Mouse (Mus musculus) granulocyte monocyte progenitor cell, adult 5-6 weeks (primary cell): Measurements from ENCODE around the gene Fyn. TPM values are rescaled to one million over a fixed set of nuclear protein-coding genes. Genes with fewer than 3 reads are reported as not detected.

Experiments
- ATAC-seq: replicated peaks from 2 replicates; pipeline ENCODE4 v1.8.0; 2016; ENCODE audit warnings: mild to moderate bottlenecking, moderate TSS enrichment, inconsistent platforms; ENCODE audit not compliant: poor library complexity, severe bottlenecking
- total RNA-seq, 2 experiments: library from RNA; stranded (forward) in 1 of 2; stranded (reverse) in 1 of 2; fragments of 200-712, 200-1000 nt in 1 of 2; fragments of >200 nt in 1 of 2; fragmentation: Nextera tagmentation in 1 of 2; gene quantifications; 2 replicates each; pipeline ENCODE4 v1.2.3; 2014 to 2017

The Fyn gene
- total RNA-seq, 2 experiments from 2014 or later, result 5.3 to 6.6 TPM

DNA sequence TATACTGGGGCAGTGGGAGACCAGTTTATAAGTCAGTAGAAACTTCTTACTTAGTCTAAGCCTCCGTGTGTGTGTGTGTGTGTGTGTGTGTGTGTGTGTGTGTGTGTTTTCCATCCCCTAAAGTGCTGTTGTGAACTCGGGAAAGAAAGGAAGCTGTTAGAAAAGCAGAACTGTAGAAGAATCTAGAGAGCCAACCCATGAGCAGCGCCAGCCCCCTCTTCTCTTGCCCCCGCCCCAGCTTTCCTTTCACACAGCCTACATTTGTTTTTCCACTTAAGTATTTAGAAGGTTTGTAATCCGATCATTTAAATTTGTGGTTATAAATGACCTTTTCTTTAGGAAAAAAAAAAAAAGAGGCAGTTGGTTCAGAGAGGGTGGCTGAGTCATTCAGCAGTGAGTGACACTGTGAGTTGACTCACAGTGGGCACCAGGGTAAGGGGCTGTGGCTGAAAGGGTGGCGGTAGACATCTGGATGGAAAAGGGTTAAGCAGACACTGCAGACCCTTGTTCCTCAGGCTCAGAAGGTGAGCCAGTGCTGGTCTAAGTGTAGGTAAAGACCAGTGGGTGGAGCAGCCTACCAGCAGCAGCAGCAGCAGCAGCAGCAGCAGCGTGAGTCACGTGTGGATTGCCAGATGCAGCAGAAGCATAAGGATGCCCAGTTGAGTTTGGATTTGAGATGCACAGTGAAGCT is 66.2 kb downstream of the Fyn start:
- peak; percentile 58 for ATAC-seq

DNA sequence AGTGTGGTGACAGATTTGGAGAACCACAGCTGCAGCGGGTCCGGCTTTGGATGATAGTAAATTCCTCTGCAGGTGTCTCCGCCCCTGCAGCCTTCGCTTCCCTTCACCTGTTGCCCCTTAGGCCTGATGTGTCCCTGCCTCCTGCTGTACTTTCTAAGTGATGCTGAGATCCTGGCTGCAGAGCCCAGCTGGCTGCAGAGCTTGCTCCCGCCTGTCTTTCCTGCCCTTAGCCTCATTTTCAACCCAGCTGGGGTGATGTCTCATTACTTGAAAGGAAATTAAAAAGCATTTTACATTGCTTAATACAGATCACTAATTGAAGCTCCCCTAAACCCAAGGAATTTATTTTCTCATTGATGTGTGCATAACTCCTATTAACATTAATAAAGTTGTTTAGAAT is 70.2 kb downstream of the Fyn start:
- no peak for ATAC-seq

DNA sequence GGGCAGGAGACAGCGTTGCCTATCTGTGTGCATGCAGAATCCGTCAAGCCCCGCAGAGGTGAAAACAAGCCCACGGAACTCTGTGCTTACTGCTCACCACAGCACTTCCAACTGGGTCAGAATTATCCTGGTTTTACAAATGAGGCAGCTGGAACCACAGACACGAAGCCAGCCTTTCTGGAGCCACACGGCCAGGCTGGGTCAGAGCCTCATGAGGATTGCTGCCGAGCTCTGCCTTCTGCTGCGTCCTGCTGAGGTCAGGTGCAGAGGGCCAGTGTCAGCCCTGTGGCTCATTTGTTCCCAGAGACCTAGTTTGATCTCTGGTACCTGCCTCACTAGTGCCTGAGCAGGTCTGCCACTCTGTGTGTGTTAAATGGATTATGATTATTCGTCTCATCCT is 71.9 kb downstream of the Fyn start:
- ATAC-seq, result no peak

DNA sequence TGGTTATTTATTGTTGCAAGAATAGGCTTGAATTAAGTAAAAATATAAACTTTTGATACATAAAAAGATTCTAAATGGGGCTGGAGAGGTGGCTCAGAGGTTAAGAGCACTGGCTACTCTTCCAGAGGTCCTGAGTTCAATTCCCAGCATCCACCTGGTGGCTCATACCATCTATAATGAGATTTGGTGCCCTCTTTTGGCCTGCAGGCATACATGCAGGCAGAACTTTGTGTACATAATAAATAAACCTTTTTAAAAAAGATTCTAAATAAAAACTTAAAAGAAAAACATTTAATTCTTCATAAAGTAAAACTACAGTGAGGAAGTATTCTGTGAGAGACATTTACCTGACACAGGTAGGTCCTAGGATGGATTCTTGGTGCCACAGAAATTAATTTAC is 73.0 kb downstream of the Fyn start:
- ATAC-seq, result no peak

DNA sequence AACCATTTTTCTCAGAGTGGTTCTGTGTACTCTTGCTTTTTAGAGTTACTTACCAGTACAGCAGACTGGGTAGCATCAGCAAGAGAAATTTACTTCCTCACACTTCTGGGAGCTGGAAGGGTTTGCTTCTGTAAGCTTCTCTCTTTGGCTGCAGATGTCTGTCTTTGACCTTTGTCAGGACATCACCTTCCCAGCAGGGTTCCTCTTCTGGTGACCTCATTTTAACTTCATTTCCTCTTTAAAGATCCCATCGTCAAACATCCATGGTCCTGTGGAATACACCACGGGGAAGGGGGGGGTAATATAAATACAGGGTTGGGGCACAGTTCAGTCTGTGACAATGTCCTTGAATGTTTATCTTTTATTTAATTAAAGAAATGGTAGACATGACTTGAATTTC is 74.5 kb downstream of the Fyn start:
- peak; percentile 63 for ATAC-seq

DNA sequence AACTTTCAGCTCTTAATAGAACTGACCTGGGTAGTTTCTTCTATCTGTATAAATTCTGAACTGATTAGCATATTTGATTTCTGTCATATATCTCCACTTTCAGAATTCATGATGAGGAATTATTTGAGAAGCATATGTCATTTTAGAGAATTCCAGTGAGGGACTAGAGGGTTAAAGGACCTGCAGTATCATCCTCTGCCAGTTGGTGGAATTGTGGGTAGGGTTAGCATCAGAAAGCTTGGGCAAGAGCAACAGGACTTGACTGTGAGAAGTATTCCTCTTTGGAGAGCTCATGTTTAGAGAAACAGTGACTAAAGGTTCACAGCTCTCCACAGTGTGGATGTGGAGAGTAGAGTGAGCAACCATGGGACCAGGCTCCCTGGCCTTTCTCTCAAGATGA is 75.3 kb downstream of the Fyn start:
- ATAC-seq, result peak; percentile 53

DNA sequence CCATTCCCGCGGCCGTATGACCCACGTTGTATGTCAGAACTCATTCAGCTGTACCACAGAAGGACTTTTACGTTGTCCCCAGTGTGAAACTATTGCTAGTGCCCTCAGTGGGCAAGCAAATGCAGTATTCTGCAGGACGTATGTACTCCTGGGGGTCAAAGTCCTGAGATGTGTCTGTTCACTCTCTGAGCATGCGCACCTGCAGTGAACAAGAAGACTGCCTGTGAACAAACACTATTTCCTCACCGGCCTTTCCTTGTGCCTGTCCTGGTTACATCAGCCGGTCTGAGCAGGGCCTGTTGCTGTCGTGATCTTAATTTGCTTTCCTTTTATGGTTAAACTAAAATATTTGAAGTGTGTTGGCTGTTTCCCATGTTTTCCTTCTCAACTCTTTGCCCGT is 77.2 kb downstream of the Fyn start:
- no peak for ATAC-seq

DNA sequence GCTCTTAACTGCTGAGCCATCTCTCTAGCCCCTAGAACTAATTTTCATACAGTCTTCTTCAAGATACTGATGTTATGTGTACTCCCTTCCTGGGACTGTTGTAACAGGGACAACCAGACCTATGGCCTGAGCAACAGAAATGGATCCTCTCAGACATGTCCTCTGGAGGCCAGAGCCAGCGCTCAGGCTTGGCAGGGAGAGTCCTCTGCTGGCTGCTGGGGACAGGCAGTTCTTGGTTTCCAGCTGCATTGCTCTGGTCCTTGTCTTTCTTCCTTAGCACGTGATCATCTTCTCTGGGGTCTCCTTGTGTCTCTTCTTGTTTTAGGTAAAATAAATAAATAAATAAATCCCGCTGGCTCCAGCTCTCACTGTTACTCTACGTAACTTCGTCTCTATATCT is 78.1 kb downstream of the Fyn start:
- ATAC-seq, result no peak

DNA sequence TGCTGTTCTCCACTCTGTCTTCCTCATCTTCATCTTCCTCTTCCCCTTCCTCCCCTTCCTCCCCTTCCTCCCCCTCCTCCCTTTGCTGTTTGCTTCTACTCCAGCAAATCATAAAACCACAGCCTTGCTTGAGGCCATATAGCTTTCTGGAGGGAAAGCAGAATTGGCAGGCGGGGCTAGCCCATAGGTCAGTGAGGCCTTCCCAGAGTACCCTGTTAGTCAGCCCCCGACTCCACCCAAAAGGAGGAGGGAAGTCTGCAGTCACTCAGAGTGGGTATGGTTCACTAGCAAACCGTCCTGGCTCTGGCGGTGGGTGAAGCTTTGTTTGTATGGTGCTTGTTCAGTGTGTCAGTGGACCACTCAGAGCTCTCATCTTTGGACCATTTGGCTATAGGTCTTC is 80.5 kb downstream of the Fyn start:
- ATAC-seq, result 0 out of 2 replicates have a peak, but pooled peaks have one; percentile 27

DNA sequence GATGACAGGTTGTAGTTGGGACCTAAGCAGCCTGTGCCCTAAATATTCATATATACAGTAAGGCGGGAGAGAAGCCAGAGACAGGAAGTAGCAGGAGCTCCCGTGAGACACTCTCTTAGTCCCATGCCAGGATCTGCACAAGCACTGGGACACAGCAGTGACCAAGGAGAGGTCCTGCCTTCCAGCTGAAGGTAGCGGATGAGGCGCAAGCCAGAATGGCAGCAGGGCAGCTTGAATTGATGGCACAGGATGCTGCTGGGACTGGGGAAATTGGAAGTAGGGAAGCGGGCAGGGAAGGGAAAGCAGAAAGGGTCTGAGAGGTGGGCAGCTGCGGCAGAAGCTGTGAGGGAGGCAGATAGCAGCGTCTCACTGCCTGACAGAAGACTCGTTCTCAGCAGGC is 81.7 kb downstream of the Fyn start:
- ATAC-seq, result no peak

DNA sequence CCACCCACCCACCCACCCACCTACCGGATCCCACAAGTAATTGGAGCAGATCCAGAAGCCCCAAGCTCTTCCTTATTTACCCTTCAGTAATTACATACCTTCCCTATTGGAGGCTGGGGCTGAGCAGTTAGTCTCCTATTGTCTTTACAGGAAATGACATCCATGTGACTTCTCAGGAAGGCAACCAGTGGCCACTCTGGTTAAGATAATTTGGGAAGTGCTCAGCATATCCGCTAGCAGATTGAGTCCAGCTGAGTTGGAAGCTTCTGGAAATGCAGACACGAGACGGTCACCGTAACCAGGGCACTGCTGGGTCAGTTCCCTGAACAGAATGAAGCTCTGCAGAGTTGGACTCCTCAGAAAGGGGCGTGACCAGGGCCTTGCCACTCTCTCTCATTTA is 82.4 kb downstream of the Fyn start:
- peak; percentile 59 for ATAC-seq

DNA sequence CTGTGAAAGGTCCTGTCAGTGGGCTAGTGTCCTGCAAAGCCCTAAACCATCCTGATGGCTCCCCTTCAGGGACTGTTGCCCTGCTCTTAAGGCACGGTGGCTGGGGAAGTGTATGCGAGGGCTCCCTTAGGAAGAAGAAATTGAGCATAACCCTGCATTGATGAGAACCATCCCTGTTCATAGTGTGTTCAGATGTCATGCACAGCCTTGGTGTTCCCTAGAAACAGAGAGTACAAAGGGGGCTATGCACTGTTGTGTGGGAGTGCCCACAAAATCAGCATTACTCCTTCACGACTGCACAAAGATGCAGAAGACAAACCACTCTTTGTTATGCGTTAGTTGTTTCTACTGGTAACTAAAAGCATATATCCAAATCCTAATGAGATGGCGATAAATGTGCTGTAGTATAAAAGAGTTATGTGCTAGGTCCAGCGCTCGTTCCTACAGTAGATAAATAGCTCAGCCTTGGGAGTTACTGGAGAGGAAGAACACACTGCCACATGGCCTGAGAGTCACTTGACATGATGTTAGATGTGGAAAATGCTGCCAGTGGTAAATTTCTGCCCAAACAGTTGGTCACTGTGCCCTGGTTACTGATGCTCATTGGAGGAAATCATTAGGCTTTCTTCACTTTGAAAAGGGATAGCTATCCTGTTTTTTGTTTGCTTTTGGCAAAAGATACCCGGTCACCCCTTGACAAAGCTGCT is 83.4 kb downstream of the Fyn start:
- no peak for ATAC-seq

DNA sequence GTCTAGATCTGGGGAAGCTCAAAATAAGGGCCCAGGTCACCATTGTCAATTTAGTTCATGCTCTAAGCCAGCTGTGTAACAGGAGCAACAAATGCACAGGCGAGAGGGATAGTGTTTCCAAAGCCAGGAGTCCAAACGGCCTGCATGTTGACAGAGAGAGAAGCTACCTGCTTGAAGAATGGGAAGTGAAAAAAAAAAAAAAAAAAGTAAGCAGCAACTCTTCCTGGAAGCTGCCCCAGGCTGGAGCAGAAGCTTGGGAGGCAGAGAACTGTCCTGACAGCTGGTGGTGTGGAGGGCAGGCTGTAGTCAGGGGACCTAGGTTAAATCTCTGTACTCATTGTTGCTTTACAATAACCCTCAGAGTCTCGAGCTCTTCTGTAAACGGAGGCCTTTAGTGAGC is 86.7 kb downstream of the Fyn start:
- ATAC-seq, result 0 out of 2 replicates have a peak, but pooled peaks have one; percentile 11

DNA sequence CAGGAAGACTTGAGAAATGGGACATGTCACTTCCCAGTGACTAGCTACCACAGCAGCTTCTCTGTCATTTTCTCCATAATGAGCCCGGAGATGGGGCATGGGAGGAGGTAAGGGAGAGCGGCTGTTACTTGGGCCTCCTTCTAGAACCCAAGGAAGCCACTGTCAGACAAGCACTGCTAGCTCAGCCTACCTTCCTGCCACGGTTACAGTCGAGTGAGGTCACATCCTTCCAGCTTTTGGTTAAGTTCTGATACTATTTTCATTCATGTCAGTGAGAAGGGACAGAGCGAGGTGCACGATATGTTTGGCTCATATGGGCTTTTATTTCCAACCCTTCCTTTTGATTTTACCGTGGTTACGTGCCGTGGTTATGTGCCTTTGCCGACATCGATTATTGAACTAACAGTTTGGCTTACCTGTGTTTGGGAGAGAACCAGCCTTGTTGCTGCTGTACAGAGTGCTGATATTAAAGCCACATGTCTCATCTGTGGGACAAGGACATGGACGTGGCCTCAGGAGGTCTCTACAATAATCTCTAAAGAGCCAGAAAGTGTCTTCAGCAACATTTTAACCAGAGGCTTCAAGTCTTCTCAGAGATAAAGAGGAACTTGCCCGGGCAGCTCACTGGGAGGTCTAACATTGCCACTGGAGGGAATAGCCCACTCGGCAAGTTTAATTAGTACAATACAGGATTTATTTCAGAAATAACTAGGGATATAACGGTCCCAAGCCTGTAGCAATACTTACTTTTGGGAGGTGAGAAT is 87.4 kb downstream of the Fyn start:
- peak; percentile 39 for ATAC-seq

DNA sequence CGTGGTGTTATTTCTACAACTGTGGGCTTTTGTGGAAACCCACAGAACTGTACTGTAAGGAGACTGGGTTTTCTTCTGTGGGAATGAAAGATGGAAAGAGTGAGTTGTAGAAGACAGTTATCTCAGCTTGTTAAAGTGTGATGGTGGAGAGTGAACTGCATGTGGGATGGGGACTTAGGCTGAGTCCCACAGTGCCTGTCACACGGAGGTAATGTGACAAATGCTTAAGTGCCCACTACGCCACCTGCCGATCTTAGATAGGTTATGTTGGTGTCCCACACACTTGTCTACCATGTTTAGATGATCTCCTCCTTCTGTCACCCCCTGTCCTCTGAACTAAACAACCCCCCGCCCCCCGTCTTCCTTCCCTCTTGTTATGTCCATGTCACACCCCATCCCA is 88.1 kb downstream of the Fyn start:
- ATAC-seq, result no peak

DNA sequence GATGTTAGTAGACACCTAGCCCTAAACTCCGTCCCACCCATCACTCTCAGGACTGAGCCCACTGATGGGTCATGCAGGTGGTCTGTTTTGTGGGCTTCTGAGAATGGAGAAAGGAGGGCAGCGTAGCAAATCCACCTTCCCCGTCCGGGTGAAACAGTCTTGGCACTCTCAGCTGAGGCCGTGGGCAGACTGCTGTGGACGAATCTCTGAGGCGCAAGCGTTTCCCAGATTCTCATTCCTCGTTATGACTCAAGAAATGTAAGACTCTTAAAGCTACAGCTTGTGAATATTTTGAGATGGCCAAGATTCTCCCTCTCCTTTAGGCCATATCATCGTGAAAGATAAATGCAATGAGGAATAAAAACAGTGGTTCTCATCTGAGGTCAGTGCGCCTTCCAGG is 88.6 kb downstream of the Fyn start:
- ATAC-seq, result no peak

DNA sequence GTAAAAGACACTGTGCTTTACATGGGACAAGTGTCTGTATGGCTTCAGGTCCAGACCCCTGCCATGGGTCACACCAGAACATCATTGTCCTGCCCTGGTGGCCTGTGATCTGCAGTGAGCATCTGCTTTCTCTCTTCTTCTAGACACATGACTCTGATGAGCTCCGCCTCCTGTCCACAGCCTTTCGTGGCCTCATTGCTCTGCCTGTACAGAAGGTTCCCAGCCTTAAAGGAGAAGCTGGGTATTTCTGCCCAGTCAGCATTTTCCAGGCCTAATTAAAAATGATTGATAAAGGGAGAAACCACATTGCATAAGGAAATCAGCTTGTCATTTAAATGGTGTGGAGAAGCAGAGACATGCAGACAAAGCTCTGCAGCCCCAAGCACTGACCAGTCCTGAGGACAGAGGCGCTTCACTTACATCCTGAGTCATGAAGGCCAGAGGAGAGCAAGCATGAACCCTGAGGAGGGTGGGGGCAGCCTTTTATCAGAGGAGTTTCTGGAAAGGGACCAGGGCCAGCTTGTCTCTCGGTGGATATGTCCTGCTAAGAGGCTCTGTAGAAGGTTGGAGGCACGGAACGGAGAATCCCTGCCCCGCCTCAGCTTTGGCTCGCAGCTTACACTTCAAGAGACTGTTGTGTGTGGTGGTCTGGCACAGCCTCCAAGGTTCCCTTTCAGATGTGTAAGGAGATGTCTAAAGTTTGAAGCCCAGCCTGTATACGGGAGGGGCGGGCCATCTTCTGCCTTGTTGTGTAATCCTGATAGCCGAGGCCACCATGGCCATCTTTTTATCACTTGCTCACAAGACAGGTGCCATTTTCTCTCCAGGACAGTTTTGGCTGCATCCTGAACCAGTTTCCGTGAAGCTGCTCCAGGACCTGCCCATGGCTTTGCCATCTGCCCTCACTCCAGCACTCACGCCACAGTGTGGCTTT is 90.4 kb downstream of the Fyn start:
- peak; percentile 63 for ATAC-seq

DNA sequence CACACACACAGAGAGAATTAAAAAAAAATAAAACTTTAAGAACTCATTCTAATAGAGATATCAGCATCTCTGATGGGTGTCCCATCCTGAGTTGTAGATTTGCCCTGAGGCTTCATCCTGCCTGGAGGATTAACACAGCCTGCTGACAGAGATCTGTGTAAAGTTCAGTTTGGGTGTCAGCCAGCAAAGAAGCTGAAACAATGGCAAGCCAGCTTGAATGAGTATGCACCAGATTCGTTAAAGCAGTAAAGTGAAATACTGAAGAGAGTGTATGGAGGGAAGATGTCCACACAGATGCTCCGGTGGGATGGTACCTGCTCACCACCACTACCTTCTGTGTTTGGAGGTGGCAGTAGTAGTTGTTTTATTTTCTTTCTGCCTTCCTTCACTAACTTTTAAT is 92.0 kb downstream of the Fyn start:
- no peak for ATAC-seq

DNA sequence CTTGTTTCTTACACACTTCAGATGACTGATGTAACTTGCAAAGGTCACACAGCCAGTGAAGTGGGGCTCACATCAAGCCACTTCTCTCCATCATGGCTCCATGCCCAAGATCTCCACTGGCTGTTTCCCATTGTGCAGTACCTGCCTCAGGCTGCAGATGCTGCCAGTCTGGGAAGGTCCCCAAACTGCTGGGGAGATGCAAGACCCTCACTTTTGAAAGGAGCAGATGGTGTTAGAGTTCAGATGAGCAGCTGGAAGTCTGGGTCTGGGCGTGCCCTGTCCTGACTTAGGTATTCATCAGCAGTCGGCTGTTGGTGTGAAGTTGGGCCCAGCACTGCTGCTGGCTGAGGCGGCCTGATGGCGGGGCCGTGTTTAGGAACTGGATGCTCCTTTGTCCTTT is 93.3 kb downstream of the Fyn start:
- ATAC-seq, result no peak

DNA sequence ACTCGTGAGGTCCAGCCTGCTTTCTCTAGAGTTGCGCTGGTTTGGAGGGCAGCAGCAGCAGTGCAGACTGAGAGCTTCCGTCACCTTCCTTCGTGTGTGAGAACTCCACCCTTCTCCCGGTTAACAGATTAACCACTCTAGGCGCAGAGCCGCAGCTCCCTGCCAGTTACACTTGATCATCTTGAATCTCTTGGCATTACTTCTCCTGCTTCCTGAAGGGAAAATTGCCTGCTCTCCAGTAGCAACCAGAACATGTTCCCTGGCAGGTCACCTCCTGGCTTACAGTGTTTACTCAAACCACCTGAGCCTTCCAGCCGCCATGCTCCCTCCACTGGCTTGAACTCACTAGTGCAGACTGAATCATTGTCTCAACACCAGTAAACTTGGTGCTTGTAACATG is 94.1 kb downstream of the Fyn start:
- ATAC-seq, result no peak
